Mouse (Mus musculus) liver, embryonic 14.5 days (tissue): ENCODE data around the gene Fcho1. TPM values are rescaled to one million over a fixed set of nuclear protein-coding genes. Genes with fewer than 3 reads are reported as not detected.

ENCODE experiments used
- ATAC-seq: fragments of 200-750 bp; cut with Nextera tagmentation; 2 replicates; pipeline ENCODE4 v1.8.0; 2017; ENCODE audit warnings: moderate number of reproducible peaks, mild to moderate bottlenecking, moderate library complexity; ENCODE audit not compliant: insufficient read depth
- DNase-seq, 3 experiments: peaks; one replicate each; pipeline ENCODE4 v3.0.0-alpha.2; 2012 to 2013; ENCODE audit warnings: low read depth in 3 of 3, low spot score in 3 of 3
- H3K27ac ChIP-seq: fragments of 300-500 bp; sonication (generic); 2 replicates; pipeline ENCODE4 v1.5.1; 2014; ENCODE audit warnings: moderate library complexity, mild to moderate bottlenecking, control low read depth, inconsistent platforms
- H3K27me3 ChIP-seq: fragments of 300-500 bp; sonication (generic); 2 replicates; pipeline ENCODE4 v1.6.1; 2014; ENCODE audit warnings: mild to moderate bottlenecking, low read length, moderate library complexity; ENCODE audit not compliant: control insufficient read depth, insufficient read depth
- H3K36me3 ChIP-seq: fragments of 300-500 bp; sonication (generic); replicated peaks from 2 replicates; pipeline ENCODE4 v1.6.1; 2014; ENCODE audit warnings: low read depth; ENCODE audit not compliant: control insufficient read depth, insufficient read depth
- H3K4me1 ChIP-seq, 2 experiments: fragments of 200-500 bp in 1 of 2; fragments of 300-500 bp in 1 of 2; sonication (generic) in 1 of 2; replicated peaks; 2 replicates each; pipeline ENCODE4 v1.6.1; 2012 to 2014; ENCODE audit warnings: antibody characterized with exemption in 1 of 2, inconsistent platforms in 1 of 2, low read length in 1 of 2; ENCODE audit not compliant: control insufficient read depth in 2 of 2, insufficient read depth in 2 of 2
- H3K4me2 ChIP-seq: fragments of 300-500 bp; sonication (generic); 2 replicates; pipeline ENCODE4 v1.6.1; 2014; ENCODE audit warnings: low read depth, mild to moderate bottlenecking, control low read depth, moderate library complexity
- H3K4me3 ChIP-seq, 2 experiments: fragments of 200-500 bp in 1 of 2; fragments of 300-500 bp in 1 of 2; sonication (generic) in 1 of 2; 2 replicates each; pipeline ENCODE4 v1.5.1; 2012 to 2014; ENCODE audit warnings: low read depth in 2 of 2, low read length in 2 of 2, mild to moderate bottlenecking in 2 of 2, control low read depth in 1 of 2, inconsistent platforms in 1 of 2, moderate library complexity in 1 of 2; ENCODE audit not compliant: insufficient read depth in 1 of 2
- H3K9ac ChIP-seq: fragments of 300-500 bp; sonication (generic); replicated peaks from 2 replicates; pipeline ENCODE4 v1.6.1; 2014; ENCODE audit warnings: mild to moderate bottlenecking, control low read depth, moderate library complexity
- H3K9me3 ChIP-seq: fragments of 300-500 bp; sonication (generic); 2 replicates; pipeline ENCODE4 v1.6.1; 2016; ENCODE audit warnings: low read length, mixed read lengths; ENCODE audit not compliant: control insufficient read depth
- CTCF ChIP-seq: IDR thresholded peaks from 2 replicates; pipeline ENCODE4 v1.5.1; 2016; ENCODE audit warnings: antibody characterized with exemption, low read depth, control low read depth
- EP300 ChIP-seq: IDR thresholded peaks from 2 replicates; pipeline ENCODE4 v1.6.1; 2016; ENCODE audit warnings: antibody characterized with exemption, low read depth
- WGBS: fragments of 180-500 bp; shearing (Covaris S2); extraction: QIAGEN DNeasy Blood & Tissue Kit; methylation state at CpG from one replicate; pipeline ENCODE4 v1.1.7; 2014; ENCODE audit not compliant: insufficient replicate concordance; 5-methylcytosine and 5-hydroxymethylcytosine counted together
- polyA plus RNA-seq, 2 experiments: library from polyadenylated mRNA; depleted of rRNA in 1 of 2; stranded (reverse) in 1 of 2; unstranded in 1 of 2; fragments of >200 nt; fragmentation: Nextera tagmentation in 1 of 2; extraction: Ambion mirVana in 1 of 2; gene quantifications; 2 replicates each; pipeline versions ENCODE4 v1.2.1 to v1.2.3; 2012 to 2014

Fcho1 gene
- polyA plus RNA-seq, 2 experiments = 14.7 to 24.6 TPM

- Histone ChIP-seq H3K9me3 (no peaks in the 10 kb centered on the region), H3K4me1 (peaks cover 4 to 14% of the 10 kb centered on the region in 2 experiments), H3K9ac (no peak overlapping the region), H3K27ac (no peak overlapping the region), H3K4me2 (peak overlapping the region; percentile 66), H3K36me3 (no peaks in the 10 kb centered on the region), H3K27me3 (peaks cover 32% of the 10 kb centered on the region), H3K4me3 (peak overlapping the region; percentile 43 to 51)
- under 1% methylated on average over 60 of the region's 64 CpGs for WGBS
- DNase-seq = no peak
- TF ChIP-seq EP300 = no peak
- TF ChIP-seq CTCF = no peak
- peak; percentile 29; the same call in 1 of the 2 replicates for ATAC-seq
Observed at GRCm38 (mm10) chr8:71670621-71671548, 54.6 kb downstream of the Fcho1 start.

GRCm38 (mm10) chr8:71670198-71670597 is 55.3 kb downstream of the Fcho1 start:
- Histone ChIP-seq H3K9me3 (no peaks in the 10 kb centered on the region), H3K36me3 (no peaks in the 10 kb centered on the region), H3K27ac (no peak overlapping the region), H3K4me1 (peaks cover 4 to 9% of the 10 kb centered on the region in 2 experiments; a peak in 3 of 4 replicates), H3K4me3 (no peak overlapping the region), H3K9ac (no peak overlapping the region), H3K27me3 (peaks cover 32% of the 10 kb centered on the region), H3K4me2 (peak overlapping the region; percentile 66)
- 20% methylated on average over 12 of the region's 12 CpGs for WGBS
- no peak for DNase-seq
- TF ChIP-seq CTCF (no peak), EP300 (no peak)
- no peak for ATAC-seq

GRCm38 (mm10) chr8:71668220-71668975 is 57.1 kb downstream of the Fcho1 start:
- no peaks in the 10 kb centered on the region for H3K9me3 ChIP-seq
- no peak overlapping the region for H3K4me3 ChIP-seq
- H3K27me3 ChIP-seq = peaks cover 32% of the 10 kb centered on the region
- DNase-seq (no peak), ATAC-seq (no peak)
- H3K4me2 ChIP-seq = peak overlapping the region; percentile 39; the same call in 1 of the 2 replicates
- 1% methylated on average over 21 of the region's 21 CpGs for WGBS
- no peaks in the 10 kb centered on the region for H3K36me3 ChIP-seq
- no peak overlapping the region for H3K9ac ChIP-seq
- H3K27ac ChIP-seq = no peak overlapping the region
- no peak for TF ChIP-seq EP300
- no peak for TF ChIP-seq CTCF
- H3K4me1 ChIP-seq = peaks cover 4 to 9% of the 10 kb centered on the region in 2 experiments; a peak in 3 of 4 replicates

- TF ChIP-seq CTCF = no peak
- no peak for TF ChIP-seq EP300
- Histone ChIP-seq H3K27ac (no peak overlapping the region), H3K27me3 (peaks cover 32% of the 10 kb centered on the region), H3K36me3 (no peaks in the 10 kb centered on the region), H3K4me2 (no peak overlapping the region), H3K9ac (no peak overlapping the region), H3K9me3 (no peaks in the 10 kb centered on the region), H3K4me1 (peaks cover 4 to 9% of the 10 kb centered on the region in 2 experiments; a peak in 3 of 4 replicates), H3K4me3 (no peak overlapping the region)
- ATAC-seq (no peak), DNase-seq (no peak)
- WGBS = 63% methylated on average over 5 of the region's 5 CpGs
Observed at GRCm38 (mm10) chr8:71667256-71667655, 58.3 kb downstream of the Fcho1 start.

GRCm38 (mm10) chr8:71666855-71667254 is 58.7 kb downstream of the Fcho1 start:
- no peak for DNase-seq
- Histone ChIP-seq H3K9ac (no peak overlapping the region), H3K4me1 (peaks cover 4 to 7% of the 10 kb centered on the region in 2 experiments; a peak in 3 of 4 replicates), H3K4me3 (no peak overlapping the region), H3K9me3 (no peaks in the 10 kb centered on the region), H3K4me2 (no peak overlapping the region), H3K27ac (no peak overlapping the region), H3K27me3 (peaks cover 32% of the 10 kb centered on the region), H3K36me3 (no peaks in the 10 kb centered on the region)
- WGBS = 63% methylated on average over 1 of the region's 1 CpGs
- no peak for ATAC-seq
- TF ChIP-seq EP300 (no peak), CTCF (no peak)
